Comparison of ENCODE assay signal across 8 mouse cellular contexts in genomic region chr13:103334723-103335458, GRCm38 (mm10). TPM values are rescaled to one million over a fixed set of nuclear protein-coding genes. Genes with fewer than 3 reads are reported as not detected.
DNase-seq lines count a peak whose midpoint lies in the region; ATAC-seq and TF ChIP-seq lines count a peak whose summit lies in the region.

No protein-coding gene starts in this region.

- peak overlapping the region; percentile 70 for H3ac ChIP-seq in C2C12 (ENCODE audit: control insufficient read depth, insufficient read length, low read depth)

- peak overlapping the region; percentile 95 for H3K4me2 ChIP-seq in embryonic facial prominence, embryonic 13.5 days
- H3K4me2 ChIP-seq in hindbrain, embryonic 15.5 days = peak overlapping the region; percentile 96
- H3K4me2 ChIP-seq in midbrain, embryonic 14.5 days (ENCODE audit: low read length) = peak overlapping the region; percentile 96

- H3K79me3 ChIP-seq in C2C12 (ENCODE audit: low read depth) = peaks cover 5% of the 10 kb centered on the region

- no peak overlapping the region for H3K27ac ChIP-seq in embryonic facial prominence, embryonic 13.5 days
- no peak overlapping the region for H3K27ac ChIP-seq in hindbrain, embryonic 15.5 days (replicated peaks)
- H3K27ac ChIP-seq in midbrain, embryonic 14.5 days (replicated peaks; ENCODE audit: low read depth, low read length) = no peak overlapping the region

- H3K4me3 ChIP-seq in C2C12 (ENCODE audit: insufficient read depth, poor library complexity, severe bottlenecking) = peak overlapping the region; percentile 56
- peak overlapping the region; percentile 59 for H3K4me3 ChIP-seq in embryonic facial prominence, embryonic 13.5 days
- H3K4me3 ChIP-seq in hindbrain, embryonic 15.5 days = peak overlapping the region; percentile 70
- peak overlapping the region; percentile 75 for H3K4me3 ChIP-seq in midbrain, embryonic 14.5 days (replicated peaks; ENCODE audit: low read depth, low read length)

- TF ChIP-seq CTCF in C2C12 (IDR thresholded peaks at IDR 0.05; ENCODE audit: control insufficient read depth, insufficient read depth, insufficient read length) = no peak

- peaks cover 17% of the 10 kb centered on the region for H3K4me1 ChIP-seq in embryonic facial prominence, embryonic 13.5 days
- peaks cover 22% of the 10 kb centered on the region for H3K4me1 ChIP-seq in hindbrain, embryonic 15.5 days (replicated peaks)
- H3K4me1 ChIP-seq in midbrain, embryonic 14.5 days (ENCODE audit: control insufficient read depth, insufficient read depth, low read length) = peaks cover 17% of the 10 kb centered on the region

- H3K79me2 ChIP-seq in C2C12 (ENCODE audit: control insufficient read depth, insufficient read depth) = peaks cover 33% of the 10 kb centered on the region

- H3K9me3 ChIP-seq in embryonic facial prominence, embryonic 13.5 days = 0 out of 2 replicates have a peak, but pooled peaks cover 2% of the 10 kb centered on the region
- no peaks in the 10 kb centered on the region for H3K9me3 ChIP-seq in hindbrain, embryonic 15.5 days
- H3K9me3 ChIP-seq in midbrain, embryonic 14.5 days (ENCODE audit: control insufficient read depth, low read length) = no peaks in the 10 kb centered on the region

- WGBS in embryonic facial prominence, embryonic 13.5 days = 1% methylated on average over 32 of the region's 32 CpGs
- under 1% methylated on average over 32 of the region's 32 CpGs for WGBS in hindbrain, embryonic 15.5 days
- under 1% methylated on average over 32 of the region's 32 CpGs for WGBS in midbrain, embryonic 14.5 days

- DNase-seq in cerebellum, postnatal 10 days = peak; percentile 16 to 30
- no peak for DNase-seq in cerebellum, adult 11-12 months
- DNase-seq in midbrain, embryonic 14.5 days = peak; percentile 55
- no peak for DNase-seq in urinary bladder, adult 18-20 months (ENCODE audit: low spot score in 2 of 2)
- no peak for DNase-seq in thymus, adult 18-20 months

- peak overlapping the region; percentile 71 for H3K9ac ChIP-seq in embryonic facial prominence, embryonic 13.5 days
- H3K9ac ChIP-seq in hindbrain, embryonic 15.5 days = peak overlapping the region; percentile 51
- peak overlapping the region; percentile 68 for H3K9ac ChIP-seq in midbrain, embryonic 14.5 days (replicated peaks; ENCODE audit: low read length)

- no peaks in the 10 kb centered on the region for H3K36me3 ChIP-seq in C2C12 (ENCODE audit: control insufficient read depth, insufficient read depth)
- no peaks in the 10 kb centered on the region for H3K36me3 ChIP-seq in embryonic facial prominence, embryonic 13.5 days
- no peaks in the 10 kb centered on the region for H3K36me3 ChIP-seq in hindbrain, embryonic 15.5 days
- no peaks in the 10 kb centered on the region for H3K36me3 ChIP-seq in midbrain, embryonic 14.5 days (ENCODE audit: control insufficient read depth, insufficient read depth, low read length)

- H3K27me3 ChIP-seq in C2C12 (ENCODE audit: control insufficient read depth, insufficient read depth, insufficient read length) = no peaks in the 10 kb centered on the region
- H3K27me3 ChIP-seq in embryonic facial prominence, embryonic 13.5 days = peaks cover 60% of the 10 kb centered on the region
- H3K27me3 ChIP-seq in hindbrain, embryonic 15.5 days = peaks cover 11% of the 10 kb centered on the region; the same call in 1 of the 2 replicates
- peaks cover 19% of the 10 kb centered on the region for H3K27me3 ChIP-seq in midbrain, embryonic 14.5 days (ENCODE audit: control insufficient read depth, insufficient read depth, low read length)

- ATAC-seq in embryonic facial prominence, embryonic 13.5 days (ENCODE audit: insufficient number of reproducible peaks, insufficient read depth, low FRiP score, low TSS enrichment, low read depth) = 0 out of 2 replicates have a peak, but pooled peaks have one; percentile 8
- ATAC-seq in hindbrain, embryonic 15.5 days (ENCODE audit: low FRiP score, low read depth) = peak; percentile 13; the same call in 1 of the 2 replicates
- peak; percentile 49 for ATAC-seq in midbrain, embryonic 14.5 days (ENCODE audit: low FRiP score, low TSS enrichment)

TF ChIP-seq in C2C12, 6 proteins besides CTCF, POLR2A, EP300 and RAD21:
- TF ChIP-seq CEBPB (IDR thresholded peaks at IDR 0.05; ENCODE audit: low read depth) = no peak
- no peak for TF ChIP-seq MAX (IDR thresholded peaks at IDR 0.05)
- TF ChIP-seq FOSL1 (IDR thresholded peaks at IDR 0.05; ENCODE audit: insufficient read depth, low read length, poor library complexity, severe bottlenecking) = no peak
- TF ChIP-seq USF1 (IDR thresholded peaks at IDR 0.05; ENCODE audit: low read depth) = no peak
- no peak for TF ChIP-seq MYOG (IDR thresholded peaks at IDR 0.05; ENCODE audit: control insufficient read depth, extremely low read depth, insufficient read length)

RNA-seq across cellular contexts. Expression of gene Mast4, which starts 0.6 kb away (rescaled TPM):
- 10.8 TPM for polyA plus RNA-seq in C2C12 (2012; fragmentation: generic; extraction: Trizol)
- 28.6 and 30.1 TPM in 2 replicates for polyA plus RNA-seq in embryonic facial prominence, embryonic 13.5 days (2015; fragmentation: Nextera tagmentation; extraction: Ambion mirVana)
- 29.1 and 31.6 TPM in 2 replicates for polyA plus RNA-seq in hindbrain, embryonic 15.5 days (2015; fragmentation: Nextera tagmentation; extraction: Ambion mirVana)
- polyA plus RNA-seq in midbrain, embryonic 14.5 days (2014; fragmentation: Nextera tagmentation; extraction: Ambion mirVana) = 34.0 and 41.8 TPM in 2 replicates

Comparison
In these comparisons a context has a peak if more than half of its experiments do, and no peak if none do; other contexts are left out.
1. DNase-seq: peak in cerebellum, postnatal 10 days (2 of 2) and midbrain, embryonic 14.5 days (single experiment); none in cerebellum, adult 11-12 months (single experiment), urinary bladder, adult 18-20 months (0 of 2) and thymus, adult 18-20 months (0 of 2).
2. Peak in every context shown above with its lines, with median percentiles within 50 percentile points of each other: H3K4me3 ChIP-seq, ATAC-seq, H3K4me2 ChIP-seq and H3K9ac ChIP-seq.